Mouse (Mus musculus): ENCODE measurements at regions not wholly inside any gene's neighbourhood (a gene's known extent, or its start where the extent isn't known, plus 50 kb on each side); places are given as distances from the start of the nearest gene placed in this dataset. TPM values are rescaled to one million over a fixed set of nuclear protein-coding genes. Genes with fewer than 3 reads are reported as not detected.

- no peaks in the 10 kb centered on the region for H3K27me3 ChIP-seq (replicated peaks; ENCODE audit: control insufficient read depth, insufficient read depth, low read length)
- ATAC-seq, result peak; percentile 92
- no peak overlapping the region for H3K4me2 ChIP-seq (ENCODE audit: low read length)
- whole genome bisulfite sequencing, result 52% methylated on average over 4 of the region's 4 CpGs
- H3K9me3 ChIP-seq (ENCODE audit: control insufficient read depth, low read length), result no peaks in the 10 kb centered on the region
- H3K9ac ChIP-seq (ENCODE audit: low read depth, low read length), result no peak overlapping the region
- no peaks in the 10 kb centered on the region for H3K36me3 ChIP-seq (ENCODE audit: control insufficient read depth, insufficient read depth, low read length)
- H3K4me3 ChIP-seq (ENCODE audit: low read length), result no peak overlapping the region
- H3K27ac ChIP-seq (ENCODE audit: low read depth, low read length), result no peak overlapping the region
- no peaks in the 10 kb centered on the region for H3K4me1 ChIP-seq (ENCODE audit: control insufficient read depth, insufficient read depth, low read depth, low read length)
These were observed 92.7 kb upstream of the Meox2 start for GRCm38 (mm10) chr12:37015474-37016248.

GRCm38 (mm10) chr12:37047191-37047590 is 61.1 kb upstream of the Meox2 start:
- Histone ChIP-seq H3K9me3 (ENCODE audit: control insufficient read depth, low read length) (no peaks in the 10 kb centered on the region), H3K4me3 (ENCODE audit: low read length) (no peak overlapping the region), H3K4me1 (ENCODE audit: control insufficient read depth, insufficient read depth, low read depth, low read length) (no peaks in the 10 kb centered on the region), H3K27ac (ENCODE audit: low read depth, low read length) (no peak overlapping the region), H3K4me2 (ENCODE audit: low read length) (no peak overlapping the region), H3K36me3 (ENCODE audit: control insufficient read depth, insufficient read depth, low read length) (no peaks in the 10 kb centered on the region), H3K9ac (ENCODE audit: low read depth, low read length) (no peak overlapping the region), H3K27me3 (replicated peaks; ENCODE audit: control insufficient read depth, insufficient read depth, low read length) (no peaks in the 10 kb centered on the region)
- 79% methylated on average over 3 of the region's 3 CpGs for WGBS
- no peak for ATAC-seq

GRCm38 (mm10) chr12:37050596-37050995 is 57.7 kb upstream of the Meox2 start:
- WGBS, result 50% methylated on average over 1 of the region's 1 CpGs

GRCm38 (mm10) chr12:37057411-37057810 is 50.9 kb upstream of the Meox2 start:
- WGBS, result 82% methylated on average over 3 of the region's 3 CpGs
- H3K9me3 ChIP-seq (ENCODE audit: control insufficient read depth, low read length), result no peaks in the 10 kb centered on the region

More at GRCm38 (mm10) chr12:37050596-37050995, 57.7 kb upstream of the Meox2 start:
- no peaks in the 10 kb centered on the region for H3K36me3 ChIP-seq (ENCODE audit: control insufficient read depth, insufficient read depth, low read length)
- H3K4me2 ChIP-seq (ENCODE audit: low read length), result no peak overlapping the region
- H3K9me3 ChIP-seq (ENCODE audit: control insufficient read depth, low read length), result no peaks in the 10 kb centered on the region
- H3K27ac ChIP-seq (ENCODE audit: low read depth, low read length), result no peak overlapping the region
- no peaks in the 10 kb centered on the region for H3K4me1 ChIP-seq (ENCODE audit: control insufficient read depth, insufficient read depth, low read depth, low read length)
- no peak overlapping the region for H3K4me3 ChIP-seq (ENCODE audit: low read length)
- H3K27me3 ChIP-seq (replicated peaks; ENCODE audit: control insufficient read depth, insufficient read depth, low read length), result no peaks in the 10 kb centered on the region
- no peak overlapping the region for H3K9ac ChIP-seq (ENCODE audit: low read depth, low read length)
- no peak for ATAC-seq

More at GRCm38 (mm10) chr12:37057411-37057810, 50.9 kb upstream of the Meox2 start:
- Histone ChIP-seq H3K27ac (ENCODE audit: low read depth, low read length) (no peak overlapping the region), H3K27me3 (replicated peaks; ENCODE audit: control insufficient read depth, insufficient read depth, low read length) (no peaks in the 10 kb centered on the region), H3K9ac (ENCODE audit: low read depth, low read length) (no peak overlapping the region), H3K36me3 (ENCODE audit: control insufficient read depth, insufficient read depth, low read length) (no peaks in the 10 kb centered on the region), H3K4me3 (ENCODE audit: low read length) (no peak overlapping the region), H3K4me2 (ENCODE audit: low read length) (no peak overlapping the region), H3K4me1 (ENCODE audit: control insufficient read depth, insufficient read depth, low read depth, low read length) (no peaks in the 10 kb centered on the region)
- ATAC-seq, result no peak

Small RNAs in the stretch of these regions (microRNA-seq; reads per million reads assigned to microRNA genes)
- gene Gm44326 (not detected), gene Mir5099 (48.3 reads per million, percentile 40 among the genes with 10 or more reads in this experiment)

Measured in hindbrain, embryonic 16.5 days (tissue).